Mouse (Mus musculus): ENCODE measurements around the gene Nat10. TPM values are rescaled to one million over a fixed set of nuclear protein-coding genes. Genes with fewer than 3 reads are reported as not detected.

Gene Nat10
- 4.3 and 5.1 TPM in 2 replicates for polyA plus RNA-seq (2021; fragmentation: Nextera tagmentation)
- long read RNA-seq, experiment 1, full-length matches to known transcripts: 38 of 63 reads
- long read RNA-seq, experiment 1, partial matches to known transcripts: 8 of 63 reads
- long read RNA-seq, experiment 1, other reads (novel, unspliced or antisense): 17 of 63 reads
- long read RNA-seq, experiment 2, partial matches to known transcripts: 7 of 8 reads
- long read RNA-seq, experiment 2, other reads (novel, unspliced or antisense): 0 of 8 reads

GRCm38 (mm10) chr2:103760906-103761716 lies at the start of gene Nat10:
TSS of gene Nat10 (minus strand) at chr2:103761270.

GRCm38 (mm10) chr2:103797491-103798009 lies 36.5 kb upstream of the Nat10 start, which contains the start of gene Caprin1:
TSS of gene Caprin1 (minus strand) at chr2:103797649.

Other genes with a start within 250 kb of the Nat10 start
- gene Abtb2, start 195.0 kb downstream of the Nat10 start, polyA plus RNA-seq (2021; fragmentation: Nextera tagmentation): 3.3 and 3.8 TPM in 2 replicates
- gene Caprin1, start 36.4 kb upstream of the Nat10 start, polyA plus RNA-seq (2021; fragmentation: Nextera tagmentation): 80.1 and 82.6 TPM in 2 replicates
- 15.2 and 22.1 TPM in 2 replicates for gene Lmo2, start 196.7 kb upstream of the Nat10 start, polyA plus RNA-seq (2021; fragmentation: Nextera tagmentation)

Data from left cerebral cortex, adult 6 months (tissue).